Mouse (Mus musculus): ENCODE measurements around the gene Immp2l.

- no peak for TF ChIP-seq CTCF (IDR thresholded peaks at IDR 0.05; ENCODE audit: low read depth, low read length)
- no peak for TF ChIP-seq POLR2AphosphoS5 (IDR thresholded peaks at IDR 0.05; ENCODE audit: insufficient replicate concordance, low read depth, low read length)
- TF ChIP-seq GATA1 (IDR thresholded peaks at IDR 0.05; ENCODE audit: borderline replicate concordance, low read length) = no peak
- no peak for TF ChIP-seq GATA2 (IDR thresholded peaks at IDR 0.05; ENCODE audit: borderline replicate concordance, low read depth, low read length)
These were observed 251.5 kb downstream of the Immp2l start for GRCm38 (mm10) chr12:41275361-41275760.
